Mouse (Mus musculus) limb, embryonic 12.5 days (tissue): ENCODE measurements around the gene Fam20a. TPM values are rescaled to one million over a fixed set of nuclear protein-coding genes. Genes with fewer than 3 reads are reported as not detected.

Source experiments
- ATAC-seq: fragments of 200-750 bp; cut with Nextera tagmentation; 2 replicates; pipeline ENCODE4 v1.8.0; 2017; ENCODE audit warnings: low read depth, moderate TSS enrichment; ENCODE audit not compliant: insufficient number of reproducible peaks, insufficient read depth, low FRiP score, low TSS enrichment
- H3K27ac ChIP-seq: fragments of 300-500 bp; sonication (generic); 2 replicates; pipeline ENCODE4 v1.5.1; 2016; ENCODE audit warnings: mild to moderate bottlenecking, moderate library complexity
- H3K27me3 ChIP-seq: fragments of 300-500 bp; sonication (generic); 2 replicates; pipeline ENCODE4 v1.6.1; 2016; ENCODE audit warnings: mild to moderate bottlenecking, moderate library complexity
- H3K36me3 ChIP-seq: fragments of 300-500 bp; sonication (generic); 2 replicates; pipeline ENCODE4 v1.6.1; 2016; ENCODE audit warnings: mild to moderate bottlenecking, moderate library complexity
- H3K4me1 ChIP-seq: fragments of 300-500 bp; sonication (generic); replicated peaks from 2 replicates; pipeline ENCODE4 v1.6.1; 2016
- H3K4me2 ChIP-seq: fragments of 300-500 bp; sonication (generic); 2 replicates; pipeline ENCODE4 v1.6.1; 2016; ENCODE audit warnings: mild to moderate bottlenecking, moderate library complexity
- H3K4me3 ChIP-seq: fragments of 300-500 bp; sonication (generic); replicated peaks from 2 replicates; pipeline ENCODE4 v1.5.1; 2016; ENCODE audit warnings: mild to moderate bottlenecking
- H3K9ac ChIP-seq: fragments of 300-500 bp; sonication (generic); replicated peaks from 2 replicates; pipeline ENCODE4 v1.6.1; 2016; ENCODE audit warnings: mild to moderate bottlenecking, moderate library complexity
- H3K9me3 ChIP-seq: fragments of 300-500 bp; sonication (generic); 2 replicates; pipeline ENCODE4 v1.6.1; 2016; ENCODE audit warnings: mild to moderate bottlenecking, moderate library complexity
- WGBS: fragments of 180-500 bp; shearing (Covaris S2); methylation state at CpG from one replicate; pipeline ENCODE4 v1.1.7; 2016; 5-methylcytosine and 5-hydroxymethylcytosine counted together
- polyA plus RNA-seq: library from polyadenylated mRNA; unstranded; fragments of >200 nt; fragmentation: Nextera tagmentation; extraction: Ambion mirVana; gene quantifications from 2 replicates; pipeline ENCODE4 v1.2.1, GENCODE M21; 2016

Gene Fam20a
- polyA plus RNA-seq, 1 experiment from 2014 or later, result 0.28 TPM

GRCm38 (mm10) chr11:109650788-109651565 lies 71.1 kb downstream of the Fam20a start:
- Histone ChIP-seq H3K4me2 (peak overlapping the region; percentile 91), H3K4me3 (peak overlapping the region; percentile 80), H3K27ac (peak overlapping the region; percentile 96), H3K36me3 (peaks cover 28% of the 10 kb centered on the region), H3K27me3 (peaks cover 4% of the 10 kb centered on the region; the same call in 1 of the 2 replicates), H3K9ac (peak overlapping the region; percentile 97), H3K4me1 (peaks cover 31% of the 10 kb centered on the region), H3K9me3 (no peaks in the 10 kb centered on the region)
- peak; percentile 93 for ATAC-seq
- WGBS, result under 1% methylated on average over 73 of the region's 90 CpGs

GRCm38 (mm10) chr11:109649975-109650701 lies 71.9 kb downstream of the Fam20a start:
- peaks cover 20% of the 10 kb centered on the region for H3K36me3 ChIP-seq
- H3K4me1 ChIP-seq, result peaks cover 31% of the 10 kb centered on the region
- H3K27ac ChIP-seq, result peak overlapping the region; percentile 96
- H3K9ac ChIP-seq, result peak overlapping the region; percentile 97
- no peaks in the 10 kb centered on the region for H3K9me3 ChIP-seq
- peak; percentile 74 for ATAC-seq
- WGBS, result 3% methylated on average over 31 of the region's 31 CpGs
- peaks cover 4% of the 10 kb centered on the region; the same call in 1 of the 2 replicates for H3K27me3 ChIP-seq
- peak overlapping the region; percentile 91 for H3K4me2 ChIP-seq
- H3K4me3 ChIP-seq, result peak overlapping the region; percentile 80

GRCm38 (mm10) chr11:109649206-109649605 lies 72.9 kb downstream of the Fam20a start, which contains the start of gene Prkar1a:
Prkar1a (plus strand) TSS chr11:109649405.
- Histone ChIP-seq H3K36me3 (peaks cover 10% of the 10 kb centered on the region), H3K4me2 (peak within 1 kb of the TSS; percentile 91), H3K9me3 (no peaks in the 10 kb centered on the region), H3K4me3 (peak within 1 kb of the TSS; percentile 80), H3K27ac (peak within 1 kb of the TSS; percentile 96), H3K9ac (peak within 1 kb of the TSS; percentile 97), H3K27me3 (peaks cover 4% of the 10 kb centered on the region; the same call in 1 of the 2 replicates), H3K4me1 (peaks cover 31% of the 10 kb centered on the region)
- ATAC-seq, result no peak
- WGBS, result 43% methylated on average over 8 of the region's 8 CpGs

GRCm38 (mm10) chr11:109648510-109648909 lies 73.6 kb downstream of the Fam20a start:
- Histone ChIP-seq H3K4me2 (no peak overlapping the region), H3K9ac (no peak overlapping the region), H3K9me3 (no peaks in the 10 kb centered on the region), H3K4me3 (no peak overlapping the region), H3K4me1 (peaks cover 30% of the 10 kb centered on the region), H3K27ac (no peak overlapping the region), H3K36me3 (peaks cover 4% of the 10 kb centered on the region), H3K27me3 (peaks cover 4% of the 10 kb centered on the region; the same call in 1 of the 2 replicates)
- WGBS, result 53% methylated on average over 7 of the region's 7 CpGs
- no peak for ATAC-seq

- WGBS, result 78% methylated on average over 5 of the region's 5 CpGs
- Histone ChIP-seq H3K27ac (no peak overlapping the region), H3K27me3 (no peaks in the 10 kb centered on the region), H3K9ac (no peak overlapping the region), H3K9me3 (no peaks in the 10 kb centered on the region), H3K4me1 (no peaks in the 10 kb centered on the region), H3K4me2 (no peak overlapping the region), H3K4me3 (no peak overlapping the region), H3K36me3 (no peaks in the 10 kb centered on the region)
- no peak for ATAC-seq
These were observed 80.4 kb downstream of the Fam20a start for GRCm38 (mm10) chr11:109641498-109642222.

GRCm38 (mm10) chr11:109635871-109636395 lies 86.1 kb downstream of the Fam20a start:
- H3K9me3 ChIP-seq, result no peaks in the 10 kb centered on the region

GRCm38 (mm10) chr11:109634928-109635327 lies 87.2 kb downstream of the Fam20a start:
- 79% methylated on average over 9 of the region's 9 CpGs for WGBS
- Histone ChIP-seq H3K36me3 (no peaks in the 10 kb centered on the region), H3K4me1 (no peaks in the 10 kb centered on the region), H3K4me2 (no peak overlapping the region), H3K27ac (no peak overlapping the region), H3K27me3 (no peaks in the 10 kb centered on the region), H3K9me3 (no peaks in the 10 kb centered on the region), H3K4me3 (no peak overlapping the region), H3K9ac (no peak overlapping the region)
- ATAC-seq, result no peak

More at GRCm38 (mm10) chr11:109635871-109636395, 86.1 kb downstream of the Fam20a start:
- H3K9ac ChIP-seq, result no peak overlapping the region
- H3K36me3 ChIP-seq, result no peaks in the 10 kb centered on the region
- H3K4me1 ChIP-seq, result no peaks in the 10 kb centered on the region
- H3K27me3 ChIP-seq, result no peaks in the 10 kb centered on the region
- no peak overlapping the region for H3K4me2 ChIP-seq
- WGBS, result 85% methylated on average over 6 of the region's 6 CpGs
- no peak for ATAC-seq
- no peak overlapping the region for H3K4me3 ChIP-seq
- H3K27ac ChIP-seq, result no peak overlapping the region

GRCm38 (mm10) chr11:109629021-109629521 lies 93.0 kb downstream of the Fam20a start:
- Histone ChIP-seq H3K36me3 (no peaks in the 10 kb centered on the region), H3K4me1 (no peaks in the 10 kb centered on the region), H3K27me3 (no peaks in the 10 kb centered on the region), H3K9ac (no peak overlapping the region), H3K27ac (no peak overlapping the region), H3K9me3 (0 out of 2 replicates have a peak, but pooled peaks cover 5% of the 10 kb centered on the region), H3K4me3 (no peak overlapping the region), H3K4me2 (no peak overlapping the region)
- WGBS, result 59% methylated on average over 10 of the region's 10 CpGs
- no peak for ATAC-seq

- H3K9ac ChIP-seq, result no peak overlapping the region
- H3K27ac ChIP-seq, result no peak overlapping the region
- 0 out of 2 replicates have a peak, but pooled peaks cover 5% of the 10 kb centered on the region for H3K9me3 ChIP-seq
- 91% methylated on average over 3 of the region's 3 CpGs for WGBS
- no peak for ATAC-seq
- H3K27me3 ChIP-seq, result no peaks in the 10 kb centered on the region
- no peak overlapping the region for H3K4me3 ChIP-seq
- H3K36me3 ChIP-seq, result no peaks in the 10 kb centered on the region
- H3K4me1 ChIP-seq, result peaks cover 3% of the 10 kb centered on the region
- H3K4me2 ChIP-seq, result no peak overlapping the region
These were observed 94.0 kb downstream of the Fam20a start for GRCm38 (mm10) chr11:109628099-109628498.

GRCm38 (mm10) chr11:109627648-109628047 lies 94.4 kb downstream of the Fam20a start:
- no peaks in the 10 kb centered on the region for H3K27me3 ChIP-seq

More at GRCm38 (mm10) chr11:109627648-109628047, 94.4 kb downstream of the Fam20a start:
- Histone ChIP-seq H3K4me3 (no peak overlapping the region), H3K9me3 (0 out of 2 replicates have a peak, but pooled peaks cover 5% of the 10 kb centered on the region), H3K27ac (no peak overlapping the region), H3K4me1 (peaks cover 7% of the 10 kb centered on the region), H3K9ac (no peak overlapping the region), H3K36me3 (no peaks in the 10 kb centered on the region), H3K4me2 (no peak overlapping the region)
- ATAC-seq, result no peak
- WGBS, result 89% methylated on average over 4 of the region's 4 CpGs
